Mouse (Mus musculus) urinary bladder, postnatal 4 days (tissue): ENCODE measurements around the gene Rab20.
"Not testable (repeated sequence)": the region's sequence is repeated elsewhere in the genome, so short reads cannot be mapped to it uniquely, and the experiment has no call there.

Experiments used
- DNase-seq, 2 experiments: peaks; one replicate each; pipeline ENCODE4 v3.0.0; 2021 to 2022; ENCODE audit warnings: low spot score in 2 of 2

The Rab20 gene

GRCm38 (mm10) chr8:11477811-11478761 is at the start of gene Rab20:
Gene Rab20, minus strand, starts transcription at chr8:11478710.
- DNase-seq: peak; percentile 66 to 78

GRCm38 (mm10) chr8:11523331-11523730 is 44.8 kb upstream of the Rab20 start:
- DNase-seq: no peak

- no peak for DNase-seq
These were observed 40.2 kb upstream of the Rab20 start for GRCm38 (mm10) chr8:11518676-11519075.

- no peak for DNase-seq
These were observed 39.5 kb upstream of the Rab20 start for GRCm38 (mm10) chr8:11518056-11518396.

- no peak for DNase-seq
These were observed 39.0 kb upstream of the Rab20 start for GRCm38 (mm10) chr8:11517366-11518055.

GRCm38 (mm10) chr8:11516292-11516691 is 37.8 kb upstream of the Rab20 start:
- DNase-seq: no peak

- DNase-seq: no peak
These were observed 34.7 kb upstream of the Rab20 start for GRCm38 (mm10) chr8:11513247-11513646.

GRCm38 (mm10) chr8:11512711-11513110 is 34.2 kb upstream of the Rab20 start:
- no peak for DNase-seq

GRCm38 (mm10) chr8:11510971-11511370 is 32.5 kb upstream of the Rab20 start:
- no peak for DNase-seq

GRCm38 (mm10) chr8:11508880-11509279 is 30.4 kb upstream of the Rab20 start:
- no peak for DNase-seq

- no peak for DNase-seq
These were observed 28.3 kb upstream of the Rab20 start for GRCm38 (mm10) chr8:11506802-11507201.

GRCm38 (mm10) chr8:11506074-11506473 is 27.6 kb upstream of the Rab20 start:
- no peak for DNase-seq

GRCm38 (mm10) chr8:11503476-11504232 is 25.1 kb upstream of the Rab20 start:
- DNase-seq: no peak

GRCm38 (mm10) chr8:11498786-11499485 is 20.4 kb upstream of the Rab20 start:
- DNase-seq: no peak

- no peak for DNase-seq
These were observed 19.8 kb upstream of the Rab20 start for GRCm38 (mm10) chr8:11498281-11498680.

- peak; percentile 88 to 89 for DNase-seq
These were observed 18.8 kb upstream of the Rab20 start, which contains the start of gene Naxd for GRCm38 (mm10) chr8:11497017-11497990. Gene Naxd, plus strand, starts transcription at chr8:11497506.

GRCm38 (mm10) chr8:11492340-11492739 is 13.8 kb upstream of the Rab20 start:
- DNase-seq: not testable (repeated sequence)

GRCm38 (mm10) chr8:11487229-11487628 is 8.7 kb upstream of the Rab20 start:
- no peak for DNase-seq

GRCm38 (mm10) chr8:11486142-11486541 is 7.6 kb upstream of the Rab20 start:
- peak; percentile 51 to 78 for DNase-seq

GRCm38 (mm10) chr8:11482537-11482936 is 4.0 kb upstream of the Rab20 start:
- DNase-seq: no peak
